Mouse (Mus musculus): Measurements from ENCODE around the gene Hbs1l.

Gene Hbs1l

DNA sequence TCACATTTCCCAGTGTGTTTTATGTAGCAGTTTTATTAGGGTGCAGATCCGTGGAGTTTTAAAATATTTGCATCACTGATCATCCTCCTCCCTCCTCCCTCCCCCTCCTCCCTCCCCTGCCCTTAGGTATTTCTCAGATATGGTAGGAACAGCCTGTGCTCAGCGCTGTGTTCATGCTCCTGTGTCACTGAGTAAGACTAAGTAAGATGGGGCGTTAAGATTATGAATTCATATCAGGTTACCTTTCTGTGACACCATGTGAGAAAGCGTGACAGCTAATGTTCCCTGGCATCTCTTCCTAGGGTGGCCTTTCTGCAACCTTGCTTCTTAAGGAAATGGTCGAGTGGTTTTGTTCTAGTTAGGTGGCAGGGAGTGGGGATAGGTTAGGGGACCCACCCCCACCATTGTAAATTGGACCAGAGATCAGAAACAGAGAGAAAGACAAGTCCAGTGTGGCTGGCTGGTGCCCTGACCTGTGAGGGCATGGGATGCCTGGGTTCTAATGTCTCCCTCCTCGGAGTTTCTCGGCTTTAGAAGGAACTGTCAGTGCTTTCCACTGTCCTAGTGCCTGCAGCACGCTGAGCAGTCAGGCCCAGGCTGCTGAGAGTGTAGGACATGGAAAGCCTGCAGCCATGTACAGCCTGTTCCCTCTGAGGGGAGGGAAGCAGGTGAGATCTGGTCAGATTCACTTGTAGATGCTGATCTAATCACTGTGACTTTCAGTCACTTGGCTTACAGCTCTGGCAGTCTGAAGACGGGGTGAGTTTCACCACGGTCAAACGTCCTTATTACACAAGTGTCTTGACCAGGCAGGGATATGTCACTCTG, 110.1 kb downstream of the Hbs1l start:
- no peak for DNase-seq

DNA sequence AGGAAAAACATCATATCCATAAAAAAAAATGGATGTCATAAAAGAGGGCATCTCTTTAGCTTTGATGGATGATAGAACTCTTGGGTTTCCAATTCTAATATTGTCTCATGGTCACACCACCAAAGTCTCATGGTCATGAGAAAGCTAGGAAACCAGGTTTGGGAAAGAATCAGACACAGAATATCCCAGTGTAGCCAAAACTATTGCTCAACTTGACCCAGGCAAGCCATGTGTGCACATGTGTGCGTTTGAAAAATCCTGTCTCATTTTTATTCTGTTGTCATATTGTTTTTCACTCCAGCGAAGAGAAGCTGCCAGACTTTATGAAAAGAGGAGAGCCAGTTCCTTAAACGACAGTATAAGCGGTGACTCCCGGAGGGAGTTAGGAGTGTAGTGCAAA, 114.9 kb downstream of the Hbs1l start:
- DNase-seq = no peak

DNA sequence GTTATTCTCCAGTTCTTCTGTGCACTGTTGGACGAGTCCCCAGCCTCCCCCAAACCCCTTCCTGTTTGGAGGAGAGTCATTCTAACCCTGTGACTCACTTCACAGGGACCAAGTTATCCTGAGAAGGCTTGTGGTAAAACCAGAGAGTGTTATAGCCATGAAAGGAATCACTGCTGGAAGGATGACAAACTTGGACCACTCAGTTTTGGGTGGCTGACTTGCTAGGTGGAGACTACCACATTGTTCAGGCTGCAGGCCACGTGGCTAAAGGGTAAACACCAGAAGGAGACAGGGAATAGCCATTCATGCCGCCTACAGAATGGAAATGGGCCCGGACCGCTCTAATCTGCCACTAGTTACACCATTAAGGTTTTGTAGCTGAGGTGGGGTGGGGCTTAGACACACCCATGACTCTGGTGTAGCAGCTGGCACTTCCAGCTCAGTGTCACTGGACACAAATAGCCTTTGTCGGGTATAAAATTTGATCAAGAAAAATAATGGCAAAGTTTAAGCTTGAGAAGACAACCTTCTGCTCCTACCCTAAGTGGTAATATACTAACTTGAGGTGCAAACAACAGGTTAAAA, 115.9 kb downstream of the Hbs1l start:
- no peak for DNase-seq

DNA sequence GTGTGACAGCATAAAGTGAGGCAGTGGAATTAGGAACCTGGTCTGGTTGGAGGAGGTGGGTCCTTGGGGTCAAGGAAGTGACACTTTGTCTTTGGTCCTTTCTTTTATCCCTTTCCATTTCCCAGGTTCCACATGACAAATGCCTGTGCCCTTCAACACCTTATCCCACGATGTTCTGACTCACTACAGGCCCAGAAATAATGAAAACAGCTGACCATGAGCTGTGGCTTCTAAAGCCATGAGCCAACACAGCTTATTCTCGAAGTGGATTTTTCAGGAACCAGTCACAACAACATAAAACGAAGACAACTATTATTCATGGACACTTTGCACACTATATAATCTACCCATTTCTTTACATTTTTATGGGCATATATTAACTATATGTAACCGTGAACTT, 119.3 kb downstream of the Hbs1l start:
- no peak for DNase-seq

DNA sequence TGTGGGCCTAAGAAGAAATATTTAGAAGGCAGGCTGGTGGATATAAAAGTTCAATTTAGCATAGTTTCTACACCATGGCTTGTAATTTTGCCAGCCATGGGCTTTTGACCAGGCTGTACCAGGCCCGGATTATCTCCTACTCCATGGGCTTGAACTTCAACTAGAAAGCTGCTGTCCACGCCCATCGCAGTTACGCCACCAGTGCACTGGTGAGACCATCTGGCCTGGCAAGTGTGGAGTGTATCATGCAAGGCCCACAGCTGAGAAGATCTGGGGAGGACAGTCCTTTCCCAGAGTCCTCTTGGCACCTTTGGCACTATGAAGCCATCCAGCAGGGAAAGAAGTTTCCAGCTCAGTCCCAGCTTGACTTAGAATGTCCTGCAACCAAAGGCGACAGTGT, 120.4 kb downstream of the Hbs1l start:
- no peak for DNase-seq
